Mouse (Mus musculus): ENCODE measurements around the gene Exd1. TPM values are rescaled to one million over a fixed set of nuclear protein-coding genes. Genes with fewer than 3 reads are reported as not detected.

Exd1 gene
- polyA plus RNA-seq (2015; fragmentation: Nextera tagmentation; extraction: Ambion mirVana): 0.55 and 0.58 TPM in 2 replicates

GRCm38 (mm10) chr2:119547522-119548370 lies at the start of gene Exd1, which contains the start of gene Chp1:
Gene Exd1, minus strand, starts transcription at chr2:119547627.
Gene Chp1, plus strand, starts transcription at chr2:119547697.
- Histone ChIP-seq H3K4me1 (replicated peaks) (peaks cover 20% of the 10 kb centered on the region), H3K36me3 (no peaks in the 10 kb centered on the region), H3K4me2 (peak within 1 kb of the TSS; percentile 66), H3K27ac (peak within 1 kb of the TSS; percentile 88), H3K4me3 (peak within 1 kb of the TSS; percentile 83), H3K27me3 (no peaks in the 10 kb centered on the region), H3K9ac (peak within 1 kb of the TSS; percentile 83), H3K9me3 (no peaks in the 10 kb centered on the region)
- under 1% methylated on average over 57 of the region's 57 CpGs for WGBS
- ATAC-seq (ENCODE audit: low FRiP score): peak; percentile 98

GRCm38 (mm10) chr2:119596781-119597330 lies 49.4 kb upstream of the Exd1 start:
- WGBS: 94% methylated on average over 8 of the region's 8 CpGs
- Histone ChIP-seq H3K4me2 (no peak overlapping the region), H3K4me1 (replicated peaks) (peaks cover 53% of the 10 kb centered on the region), H3K4me3 (no peak overlapping the region), H3K27ac (no peak overlapping the region), H3K9me3 (no peaks in the 10 kb centered on the region), H3K36me3 (peaks cover 38% of the 10 kb centered on the region), H3K27me3 (no peaks in the 10 kb centered on the region), H3K9ac (no peak overlapping the region)
- ATAC-seq (ENCODE audit: low FRiP score): no peak

- WGBS: 60% methylated on average over 4 of the region's 4 CpGs
Measured at GRCm38 (mm10) chr2:119595308-119595707, 47.9 kb upstream of the Exd1 start.

GRCm38 (mm10) chr2:119594113-119594981 lies 46.9 kb upstream of the Exd1 start:
- Histone ChIP-seq H3K4me3 (peak overlapping the region; percentile 96), H3K36me3 (peaks cover 40% of the 10 kb centered on the region), H3K27me3 (no peaks in the 10 kb centered on the region), H3K27ac (peak overlapping the region; percentile 88), H3K9ac (peak overlapping the region; percentile 97), H3K4me2 (peak overlapping the region; percentile 62), H3K4me1 (replicated peaks) (peaks cover 39% of the 10 kb centered on the region), H3K9me3 (no peaks in the 10 kb centered on the region)
- ATAC-seq (ENCODE audit: low FRiP score): peak; percentile 99
- 0% methylated on average over 61 of the region's 61 CpGs for WGBS

More at GRCm38 (mm10) chr2:119595308-119595707, 47.9 kb upstream of the Exd1 start:
- Histone ChIP-seq H3K36me3 (peaks cover 45% of the 10 kb centered on the region), H3K27me3 (no peaks in the 10 kb centered on the region), H3K9me3 (no peaks in the 10 kb centered on the region), H3K27ac (no peak overlapping the region), H3K9ac (peak overlapping the region; percentile 97), H3K4me1 (replicated peaks) (peaks cover 42% of the 10 kb centered on the region), H3K4me3 (peak overlapping the region; percentile 96), H3K4me2 (peak overlapping the region; percentile 62)
- no peak for ATAC-seq (ENCODE audit: low FRiP score)

GRCm38 (mm10) chr2:119593765-119594112 lies 46.3 kb upstream of the Exd1 start:
- H3K27ac ChIP-seq: peak overlapping the region; percentile 88
- peak overlapping the region; percentile 51 for H3K4me2 ChIP-seq
- H3K27me3 ChIP-seq: no peaks in the 10 kb centered on the region
- H3K9ac ChIP-seq: peak overlapping the region; percentile 97; the same call in 1 of the 2 replicates
- peaks cover 36% of the 10 kb centered on the region for H3K36me3 ChIP-seq
- peak overlapping the region; percentile 96 for H3K4me3 ChIP-seq
- no peak; the same call in 1 of the 2 replicates for ATAC-seq (ENCODE audit: low FRiP score)
- WGBS: 8% methylated on average over 7 of the region's 7 CpGs
- no peaks in the 10 kb centered on the region for H3K9me3 ChIP-seq
- H3K4me1 ChIP-seq (replicated peaks): peaks cover 39% of the 10 kb centered on the region

GRCm38 (mm10) chr2:119591247-119591646 lies 43.8 kb upstream of the Exd1 start:
- no peak overlapping the region for H3K9ac ChIP-seq
- no peak for ATAC-seq (ENCODE audit: low FRiP score)
- no peaks in the 10 kb centered on the region for H3K9me3 ChIP-seq
- no peak overlapping the region for H3K27ac ChIP-seq
- no peaks in the 10 kb centered on the region for H3K27me3 ChIP-seq
- peaks cover 21% of the 10 kb centered on the region for H3K4me1 ChIP-seq (replicated peaks)
- 92% methylated on average over 3 of the region's 3 CpGs for WGBS
- H3K4me3 ChIP-seq: no peak overlapping the region
- no peak overlapping the region for H3K4me2 ChIP-seq
- peaks cover 21% of the 10 kb centered on the region for H3K36me3 ChIP-seq

- Histone ChIP-seq H3K4me3 (no peak overlapping the region), H3K4me1 (replicated peaks) (no peaks in the 10 kb centered on the region), H3K27me3 (no peaks in the 10 kb centered on the region), H3K9me3 (no peaks in the 10 kb centered on the region), H3K4me2 (no peak overlapping the region), H3K27ac (no peak overlapping the region), H3K9ac (no peak overlapping the region), H3K36me3 (peaks cover 40% of the 10 kb centered on the region)
- WGBS: 12% methylated on average over 4 of the region's 4 CpGs
- ATAC-seq (ENCODE audit: low FRiP score): no peak
Measured at GRCm38 (mm10) chr2:119587383-119587782, 40.0 kb upstream of the Exd1 start.

GRCm38 (mm10) chr2:119584282-119584681 lies 36.9 kb upstream of the Exd1 start:
- H3K27ac ChIP-seq: no peak overlapping the region
- H3K4me2 ChIP-seq: no peak overlapping the region
- 91% methylated on average over 8 of the region's 8 CpGs for WGBS
- no peaks in the 10 kb centered on the region for H3K9me3 ChIP-seq
- peaks cover 43% of the 10 kb centered on the region for H3K36me3 ChIP-seq
- no peak for ATAC-seq (ENCODE audit: low FRiP score)
- no peaks in the 10 kb centered on the region for H3K4me1 ChIP-seq (replicated peaks)
- no peak overlapping the region for H3K9ac ChIP-seq
- H3K27me3 ChIP-seq: no peaks in the 10 kb centered on the region
- H3K4me3 ChIP-seq: no peak overlapping the region

GRCm38 (mm10) chr2:119583439-119583838 lies 36.0 kb upstream of the Exd1 start:
- Histone ChIP-seq H3K9me3 (no peaks in the 10 kb centered on the region), H3K36me3 (peaks cover 49% of the 10 kb centered on the region), H3K4me1 (replicated peaks) (no peaks in the 10 kb centered on the region), H3K4me3 (no peak overlapping the region), H3K27me3 (no peaks in the 10 kb centered on the region), H3K27ac (no peak overlapping the region), H3K9ac (no peak overlapping the region), H3K4me2 (no peak overlapping the region)
- 85% methylated on average over 2 of the region's 2 CpGs for whole genome bisulfite sequencing
- ATAC-seq (ENCODE audit: low FRiP score): no peak

- H3K9ac ChIP-seq: no peak overlapping the region
- no peak for ATAC-seq (ENCODE audit: low FRiP score)
- no peaks in the 10 kb centered on the region for H3K27me3 ChIP-seq
- H3K4me2 ChIP-seq: no peak overlapping the region
- no peaks in the 10 kb centered on the region for H3K4me1 ChIP-seq (replicated peaks)
- WGBS: 96% methylated on average over 3 of the region's 3 CpGs
- H3K27ac ChIP-seq: no peak overlapping the region
- peaks cover 43% of the 10 kb centered on the region for H3K36me3 ChIP-seq
- H3K9me3 ChIP-seq: no peaks in the 10 kb centered on the region
- no peak overlapping the region for H3K4me3 ChIP-seq
Measured at GRCm38 (mm10) chr2:119581571-119581970, 34.1 kb upstream of the Exd1 start.

- no peak for ATAC-seq (ENCODE audit: low FRiP score)
- no peaks in the 10 kb centered on the region for H3K9me3 ChIP-seq
- no peak overlapping the region for H3K27ac ChIP-seq
- H3K36me3 ChIP-seq: peaks cover 56% of the 10 kb centered on the region
- 97% methylated on average over 1 of the region's 1 CpGs for WGBS
- H3K4me3 ChIP-seq: no peak overlapping the region
- no peaks in the 10 kb centered on the region for H3K4me1 ChIP-seq (replicated peaks)
- no peak overlapping the region for H3K4me2 ChIP-seq
- H3K9ac ChIP-seq: no peak overlapping the region
- no peaks in the 10 kb centered on the region for H3K27me3 ChIP-seq
Measured at GRCm38 (mm10) chr2:119572471-119572870, 25.0 kb upstream of the Exd1 start.
